Mouse (Mus musculus): ENCODE data around the gene Frem3.

Gene Frem3

GRCm38 (mm10) chr8:80610549-80611440, at the start of gene Frem3:
Gene Frem3, plus strand, starts transcription at chr8:80611080.
- DNase-seq (ENCODE audit: low spot score in 2 of 2), result no peak

GRCm38 (mm10) chr8:80564205-80564839, 46.6 kb upstream of the Frem3 start:
- DNase-seq (ENCODE audit: low spot score in 2 of 2), result no peak

GRCm38 (mm10) chr8:80567471-80567870, 43.4 kb upstream of the Frem3 start:
- no peak for DNase-seq (ENCODE audit: low spot score in 2 of 2)

GRCm38 (mm10) chr8:80568243-80568995, 42.5 kb upstream of the Frem3 start:
- no peak for DNase-seq (ENCODE audit: low spot score in 2 of 2)

DNA sequence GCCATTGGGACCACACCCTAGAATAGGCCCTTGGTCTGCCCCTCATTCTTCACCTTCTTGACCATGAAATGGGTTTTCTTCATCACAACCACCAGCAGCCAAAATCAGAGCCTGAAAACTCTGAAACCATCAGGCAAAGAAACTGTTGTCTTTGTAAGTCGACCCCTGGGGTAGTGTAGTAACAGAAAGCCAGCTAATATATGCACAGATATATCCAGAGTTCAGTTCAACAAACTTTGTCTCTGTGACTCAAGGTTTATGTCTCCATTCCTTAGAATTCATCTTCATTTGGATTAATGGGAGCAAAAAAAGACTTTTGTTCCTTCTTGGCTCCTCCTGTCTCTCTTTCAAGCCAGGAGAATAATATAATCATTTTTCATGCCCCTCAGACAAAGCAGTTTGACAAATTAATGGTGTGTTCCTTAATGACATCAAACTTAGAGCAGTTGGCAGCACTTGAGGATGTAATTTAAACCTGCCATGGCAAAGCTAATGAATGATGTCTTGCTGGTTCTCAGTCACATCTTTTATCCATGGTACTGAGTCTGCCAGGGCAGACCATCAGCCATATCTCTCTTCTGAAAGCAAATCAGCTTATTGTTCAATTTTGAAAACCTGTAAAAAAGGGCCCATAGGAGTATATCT, 38.3 kb upstream of the Frem3 start:
- DNase-seq (ENCODE audit: low spot score in 2 of 2), result no peak

DNA sequence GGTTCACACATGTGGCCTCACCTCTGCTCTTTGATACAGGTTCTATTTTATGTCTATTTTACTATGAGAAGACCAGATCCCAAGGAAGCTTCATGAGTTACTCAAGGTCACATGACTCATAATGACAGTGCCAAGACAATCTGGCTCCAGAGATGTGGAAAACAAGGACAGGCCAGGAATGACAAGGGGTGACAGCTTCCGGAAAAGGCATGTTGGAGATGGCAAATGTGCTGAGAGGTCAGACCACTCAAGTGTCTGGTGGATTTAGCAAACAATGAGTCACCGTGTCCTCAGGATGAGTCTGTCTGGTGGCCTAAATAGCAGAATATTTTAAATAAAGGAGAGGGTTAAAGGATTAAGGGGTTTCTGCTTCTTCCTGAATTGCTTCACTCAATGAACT, 33.8 kb upstream of the Frem3 start:
- DNase-seq (ENCODE audit: low spot score in 2 of 2), result no peak

DNA sequence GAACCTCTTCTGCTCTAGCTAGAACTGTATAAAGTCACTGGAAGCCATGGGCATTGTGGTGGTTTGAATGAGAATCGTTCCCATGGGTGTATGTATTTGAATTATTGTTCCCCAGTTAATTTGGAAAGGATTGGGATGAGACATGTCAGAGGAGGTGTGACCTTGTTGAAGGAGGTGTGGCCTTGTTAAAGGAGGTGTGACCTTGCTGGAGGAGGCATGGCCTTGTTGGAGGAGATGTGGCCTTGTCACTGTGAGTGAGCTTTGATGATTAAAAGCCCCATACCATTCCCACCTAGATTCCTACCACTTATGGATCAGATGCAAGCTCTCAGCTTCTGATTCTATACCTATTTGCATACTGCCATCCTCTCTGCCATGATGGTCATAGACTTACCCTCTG, 31.8 kb upstream of the Frem3 start:
- DNase-seq (ENCODE audit: low spot score in 2 of 2), result no peak

DNA sequence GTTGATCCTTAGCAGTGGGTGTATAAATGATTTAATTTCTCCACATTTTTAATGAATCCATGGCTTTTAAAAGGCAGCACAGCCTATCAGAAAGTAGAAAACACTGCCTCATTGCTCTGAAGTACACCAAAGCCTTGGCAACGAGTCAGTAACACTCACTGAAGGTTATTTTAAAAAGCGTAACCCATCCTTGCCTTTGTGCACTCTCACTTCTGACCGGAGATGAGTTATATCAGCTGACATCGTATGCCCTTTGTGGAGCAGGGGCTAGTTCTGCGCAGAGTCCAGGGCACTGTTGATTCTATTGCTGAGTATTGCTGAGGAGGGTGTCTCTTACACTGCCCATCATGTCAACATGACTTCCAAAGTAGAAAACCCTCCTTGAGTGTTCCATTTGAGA, 18.3 kb upstream of the Frem3 start:
- DNase-seq (ENCODE audit: low spot score in 2 of 2), result no peak

DNA sequence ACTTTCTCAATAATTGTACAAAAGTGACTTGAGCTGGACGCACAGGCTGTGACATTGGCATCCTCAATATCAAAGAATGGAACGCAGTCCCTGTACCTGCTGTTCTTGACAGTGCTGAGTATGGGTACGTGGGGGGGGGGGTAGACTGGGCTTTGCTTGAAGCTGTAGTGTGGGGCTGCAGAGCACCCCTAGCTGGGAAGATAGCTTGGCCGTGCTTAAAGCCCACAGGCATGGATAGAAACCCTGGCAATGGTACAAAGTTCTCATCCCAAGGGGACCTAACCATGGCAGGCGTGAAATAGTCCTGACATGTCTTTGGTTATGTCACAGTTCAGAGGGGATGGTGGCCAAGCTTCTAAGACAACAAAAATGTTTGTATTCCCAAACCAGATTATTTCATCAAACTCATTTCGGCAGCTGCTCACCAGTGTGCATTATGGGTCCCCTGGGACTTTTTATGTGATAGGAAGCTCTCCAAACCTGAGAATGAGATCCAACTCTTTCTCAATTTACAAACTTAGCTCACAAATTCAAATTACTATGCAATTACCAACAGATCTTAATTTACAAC, 10.2 kb upstream of the Frem3 start:
- no peak for DNase-seq (ENCODE audit: low spot score in 2 of 2)

DNA sequence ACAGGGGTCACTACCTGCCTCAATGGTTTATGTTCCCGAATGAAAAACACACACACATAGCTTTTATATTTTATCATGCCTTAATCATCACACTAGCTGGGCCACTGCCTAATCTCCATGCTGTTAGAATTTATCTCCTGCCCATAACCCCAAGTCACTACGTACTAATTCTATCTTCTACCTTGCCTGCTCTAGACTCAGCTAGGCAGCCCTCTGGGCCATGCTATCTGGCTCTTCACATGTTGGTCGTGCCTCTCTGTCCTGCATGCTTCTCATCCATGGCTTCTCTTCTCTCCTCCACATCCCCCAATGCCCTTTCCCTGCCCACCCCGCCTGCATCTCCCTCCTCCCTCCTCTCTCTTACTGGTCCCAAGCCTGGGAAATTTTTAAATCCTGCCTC, 9.0 kb upstream of the Frem3 start:
- no peak for DNase-seq (ENCODE audit: low spot score in 2 of 2)

DNA sequence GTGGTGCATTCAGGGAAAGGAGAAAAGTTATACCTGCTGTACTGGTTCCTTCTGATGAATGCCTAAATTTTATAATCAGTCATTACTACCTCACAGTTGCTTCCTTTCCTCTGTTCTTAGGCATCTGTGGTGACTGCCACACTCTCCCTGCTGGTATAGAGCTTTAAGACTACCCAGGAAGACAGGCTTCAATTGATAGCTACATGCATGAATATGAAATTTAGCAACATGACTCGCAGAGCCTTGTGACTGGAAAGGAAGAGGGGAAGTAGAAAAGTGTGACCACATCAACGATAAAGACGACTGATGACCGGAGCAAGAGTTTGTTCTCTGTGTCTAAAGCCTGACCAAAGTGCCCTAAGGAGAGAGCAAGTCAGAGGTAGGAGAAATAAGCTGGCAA, 3.8 kb upstream of the Frem3 start:
- no peak for DNase-seq (ENCODE audit: low spot score in 2 of 2)

DNA sequence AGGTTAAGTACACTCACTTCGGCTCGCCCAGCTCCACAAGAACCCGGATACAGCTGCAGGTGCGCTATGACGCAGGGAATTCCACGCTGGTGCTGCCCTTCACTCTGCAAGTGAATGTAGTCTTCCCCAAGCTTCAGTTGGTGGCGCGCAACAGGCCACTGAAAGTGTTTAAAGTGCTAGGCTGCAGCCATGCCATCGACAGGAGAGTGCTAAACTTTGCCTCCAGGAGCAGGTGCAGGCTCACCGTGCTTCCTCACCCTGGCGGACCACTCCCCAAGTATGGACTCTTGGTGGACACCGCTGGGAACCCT, 516 bp downstream of the Frem3 start:
- no peak for DNase-seq (ENCODE audit: low spot score in 2 of 2)

DNA sequence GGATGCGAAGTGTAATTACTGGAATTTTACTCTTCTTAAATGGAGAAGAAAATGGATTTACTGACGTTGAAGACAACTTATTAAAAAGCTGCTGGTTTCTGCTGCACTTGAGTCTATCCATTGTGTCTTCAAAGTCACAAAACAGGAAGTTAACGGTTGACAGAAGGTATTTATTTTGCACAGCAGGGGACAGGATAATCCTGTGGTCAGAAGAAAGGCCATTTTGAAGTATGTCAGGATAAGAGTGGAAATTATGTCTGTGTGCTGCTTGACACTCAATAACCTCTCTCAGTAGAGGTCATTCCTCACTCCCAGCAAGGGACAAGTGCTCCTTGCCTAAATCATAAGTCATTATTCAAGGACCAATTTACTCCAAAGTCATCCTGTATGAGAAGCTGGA, 8.9 kb downstream of the Frem3 start:
- no peak for DNase-seq (ENCODE audit: low spot score in 2 of 2)

DNA sequence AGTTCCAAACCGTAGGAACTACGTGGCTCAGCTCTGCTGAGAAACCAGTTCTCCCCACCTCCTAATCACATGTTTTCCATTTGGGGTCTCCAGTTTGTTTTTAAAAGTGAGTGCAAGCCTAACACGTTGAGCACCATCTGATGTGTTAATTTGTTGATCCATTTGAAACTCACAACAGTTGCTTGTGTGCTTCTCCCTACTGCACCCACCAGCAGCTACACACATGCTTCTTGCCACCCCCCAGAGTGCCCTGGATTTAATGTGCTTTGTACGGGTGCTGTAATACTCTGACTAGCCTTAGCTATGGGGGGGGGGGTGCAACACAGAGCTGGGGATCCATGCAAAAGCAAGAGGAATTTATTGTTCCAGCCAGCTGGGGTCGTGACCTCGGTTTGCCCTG, 36.5 kb downstream of the Frem3 start:
- DNase-seq (ENCODE audit: low spot score in 2 of 2), result no peak

GRCm38 (mm10) chr8:80657639-80658038, 46.8 kb downstream of the Frem3 start:
- DNase-seq (ENCODE audit: low spot score in 2 of 2), result no peak

GRCm38 (mm10) chr8:80661055-80661454, 50.2 kb downstream of the Frem3 start:
- DNase-seq (ENCODE audit: low spot score in 2 of 2), result no peak

DNA sequence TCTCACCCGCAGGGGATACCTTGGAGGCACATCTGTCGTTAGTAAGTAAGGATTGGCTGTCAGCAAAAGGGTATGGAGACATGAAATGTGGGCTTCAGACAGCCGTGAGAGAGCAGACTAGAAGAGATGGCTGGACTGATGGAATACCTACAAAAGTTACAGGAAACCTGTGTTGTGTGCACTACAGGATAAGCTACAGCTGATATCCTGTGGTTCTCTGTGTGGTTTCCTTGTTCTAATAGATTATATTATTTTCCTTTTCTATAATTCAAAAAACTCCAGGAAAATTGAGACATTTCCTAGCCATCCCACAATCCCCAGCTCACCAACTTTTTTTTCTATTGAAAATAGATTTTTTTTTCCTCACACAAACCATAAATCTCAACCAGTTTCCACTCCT, 52.6 kb downstream of the Frem3 start:
- DNase-seq (ENCODE audit: low spot score in 2 of 2), result no peak

GRCm38 (mm10) chr8:80669277-80669901, 58.5 kb downstream of the Frem3 start:
- DNase-seq (ENCODE audit: low spot score in 2 of 2), result no peak

DNA sequence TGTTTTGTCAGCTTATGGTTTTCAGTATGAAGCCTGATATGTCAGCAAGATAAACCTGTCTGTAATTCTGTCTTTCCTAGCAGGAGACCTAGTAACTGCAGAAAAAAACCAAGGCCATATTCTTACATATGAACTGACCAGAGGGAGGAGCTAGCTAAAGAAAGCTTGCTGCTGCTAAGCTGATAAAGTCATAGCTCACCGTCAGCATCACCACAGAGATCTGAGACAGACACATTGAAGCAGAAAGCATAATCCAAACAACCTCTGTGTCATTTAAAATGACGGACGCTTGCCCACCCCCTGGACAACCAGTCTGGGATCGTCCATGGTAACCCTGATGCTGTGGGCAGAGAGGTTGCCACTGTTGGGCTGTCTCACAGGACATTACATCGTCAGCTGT, 71.7 kb downstream of the Frem3 start:
- no peak for DNase-seq (ENCODE audit: low spot score in 2 of 2)

DNA sequence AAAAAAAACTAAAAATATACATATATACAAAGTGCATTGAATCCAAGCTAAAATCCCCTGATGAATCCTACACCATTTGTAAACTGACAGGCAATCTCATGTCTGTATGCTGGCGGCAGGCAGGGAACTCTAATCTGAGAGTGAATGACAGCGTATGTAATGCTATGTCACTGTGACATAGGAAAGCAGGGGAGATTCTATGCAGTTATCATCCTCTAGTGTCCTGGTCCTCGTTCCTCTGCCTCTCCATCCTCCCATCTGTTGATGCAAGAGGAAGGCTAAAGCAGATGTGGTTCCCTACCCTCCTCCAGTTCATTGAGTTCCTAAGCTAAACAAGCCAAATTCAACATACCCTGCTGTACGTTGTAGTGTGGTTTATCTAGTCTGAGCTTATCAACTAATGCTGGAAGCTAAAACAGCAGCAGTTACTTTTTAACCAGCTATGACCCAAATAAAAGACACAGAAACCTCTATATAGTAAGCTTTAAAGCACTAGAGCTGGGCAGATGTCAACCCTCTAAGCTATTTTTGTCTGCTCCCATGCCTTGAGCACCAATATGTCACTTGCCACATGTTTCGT, 73.0 kb downstream of the Frem3 start:
- no peak for DNase-seq (ENCODE audit: low spot score in 2 of 2)

GRCm38 (mm10) chr8:80688141-80688540, 77.3 kb downstream of the Frem3 start:
- DNase-seq (ENCODE audit: low spot score in 2 of 2), result peak; percentile 71 to 80

All from urinary bladder, postnatal 36 days (tissue).